Mouse (Mus musculus) cortical plate, adult 2 months (tissue): ENCODE measurements around the gene Zyg11b.

Source experiments
- CTCF ChIP-seq: fragments of 200-500 bp; IDR thresholded peaks from 2 replicates; pipeline ENCODE4 v1.5.1; 2011; ENCODE audit warnings: mild to moderate bottlenecking, control low read depth, low read length; ENCODE audit not compliant: insufficient read depth; ENCODE audit errors: extremely low read depth
- POLR2A ChIP-seq: fragments of 200-500 bp; IDR thresholded peaks from 2 replicates; pipeline ENCODE4 v1.6.1; 2011; ENCODE audit warnings: mild to moderate bottlenecking, low read length, control low read depth; ENCODE audit not compliant: insufficient read depth; ENCODE audit errors: extremely low read depth

DNA sequence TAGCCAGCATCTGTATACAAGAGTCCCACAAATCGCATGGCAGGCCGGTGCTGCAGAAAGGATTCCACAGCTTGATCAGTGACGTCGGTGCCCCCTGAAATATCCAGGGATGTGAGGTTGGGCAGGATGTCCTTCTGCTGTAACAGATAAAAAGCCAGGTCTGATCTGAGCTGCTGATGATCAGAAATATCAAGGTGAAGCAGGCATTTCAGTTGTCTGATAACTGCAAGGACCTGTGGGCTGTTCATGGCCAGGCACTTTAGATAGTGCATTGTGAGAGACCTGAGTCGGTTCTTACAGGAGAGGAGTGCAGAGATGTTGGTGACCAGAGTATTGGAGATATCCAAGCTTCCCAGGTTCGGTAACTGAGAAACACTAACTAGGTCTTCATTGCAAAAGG lies 96.3 kb downstream of the Zyg11b start:
- TF ChIP-seq POLR2A (no peak), CTCF (no peak)
